Mouse (Mus musculus) gastrocnemius, postnatal 4 days (tissue): ENCODE measurements around the gene Gm20388. TPM values are rescaled to one million over a fixed set of nuclear protein-coding genes. Genes with fewer than 3 reads are reported as not detected.

ENCODE experiments used
- DNase-seq, 2 experiments: peaks; one replicate each; pipeline ENCODE4 v3.0.0; 2021 to 2022; ENCODE audit warnings: low spot score in 2 of 2, mixed read lengths in 2 of 2
- total RNA-seq, 2 experiments: library from RNA; stranded (reverse); gene quantifications; 2 replicates each; pipeline ENCODE4 v1.2.3; 2021

Gene Gm20388
- total RNA-seq, 2 experiments from 2014 or later, result 12.8 to 22.8 TPM

DNA sequence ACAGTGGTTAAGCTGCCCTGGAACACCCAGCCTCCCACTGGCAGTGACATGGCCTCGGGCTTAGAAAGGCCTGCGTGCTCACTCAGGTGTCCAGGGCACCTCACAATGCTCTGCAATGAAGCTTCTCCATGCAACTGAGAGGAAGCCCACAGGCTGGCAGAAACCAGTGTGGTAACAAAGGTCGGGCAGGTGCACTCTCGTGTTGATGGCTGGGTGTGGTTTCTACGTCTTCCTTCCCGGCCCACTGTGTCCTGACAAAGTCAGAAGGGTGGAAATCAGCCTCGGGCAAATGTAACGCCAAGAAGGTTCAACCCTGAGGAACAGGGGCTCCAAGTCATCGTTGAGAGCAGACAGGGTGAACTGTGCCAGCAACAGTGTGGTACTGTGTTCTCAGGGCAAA lies 1084.8 kb downstream of the Gm20388 start:
- DNase-seq, result no peak

DNA sequence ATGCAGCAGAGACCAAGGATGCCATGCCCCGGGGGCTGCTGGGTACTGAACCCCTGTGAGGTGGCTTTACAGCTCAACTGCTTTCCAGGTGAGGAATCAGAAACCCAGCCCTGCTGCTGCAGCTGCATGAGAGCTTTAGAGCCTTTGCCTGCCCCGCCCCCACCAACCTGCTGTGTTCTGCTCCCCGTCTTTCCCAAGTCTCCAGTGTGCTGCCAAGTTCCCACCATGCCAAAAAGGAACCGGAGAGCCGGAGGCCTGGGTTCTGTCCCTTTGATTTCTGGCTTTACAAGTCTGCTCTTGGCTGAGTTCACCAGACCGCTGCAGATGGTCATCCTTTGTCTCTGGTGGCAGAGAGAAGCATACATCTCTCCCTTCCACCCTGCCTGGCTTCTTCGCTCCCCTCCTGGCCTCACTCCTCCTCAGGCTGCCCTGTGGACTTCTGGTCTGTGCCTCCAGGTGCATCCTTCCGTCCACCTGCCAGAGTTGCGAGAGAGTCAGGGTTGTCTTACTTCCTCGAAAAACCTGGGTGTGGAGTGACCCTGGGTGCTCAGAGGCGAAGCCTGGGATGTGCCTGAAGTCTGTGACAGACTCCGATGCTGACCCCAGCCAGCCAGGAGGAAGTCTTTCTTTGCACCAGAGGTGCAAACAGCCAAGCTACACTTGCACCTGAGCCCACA lies 1086.4 kb downstream of the Gm20388 start:
- DNase-seq, result no peak

DNA sequence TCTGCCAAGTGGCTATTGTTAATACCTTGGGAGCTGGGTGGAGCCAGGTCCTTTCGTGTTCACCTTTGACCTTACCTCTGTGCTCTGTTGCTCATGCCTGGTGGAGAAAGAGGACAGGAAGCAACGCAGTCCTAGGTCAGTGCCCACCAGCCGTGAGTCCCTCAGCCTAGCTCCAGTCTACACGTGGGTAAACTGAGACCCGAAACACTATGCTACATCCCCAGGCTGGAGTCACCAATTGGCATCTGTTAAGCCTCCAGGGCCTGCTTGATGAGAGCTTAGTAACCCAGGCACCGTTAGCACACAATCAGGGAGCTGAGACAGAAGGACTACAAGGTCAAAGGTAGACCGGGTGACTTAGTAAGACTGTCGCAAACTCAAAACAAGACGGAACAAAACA lies 1087.3 kb downstream of the Gm20388 start:
- DNase-seq, result no peak

DNA sequence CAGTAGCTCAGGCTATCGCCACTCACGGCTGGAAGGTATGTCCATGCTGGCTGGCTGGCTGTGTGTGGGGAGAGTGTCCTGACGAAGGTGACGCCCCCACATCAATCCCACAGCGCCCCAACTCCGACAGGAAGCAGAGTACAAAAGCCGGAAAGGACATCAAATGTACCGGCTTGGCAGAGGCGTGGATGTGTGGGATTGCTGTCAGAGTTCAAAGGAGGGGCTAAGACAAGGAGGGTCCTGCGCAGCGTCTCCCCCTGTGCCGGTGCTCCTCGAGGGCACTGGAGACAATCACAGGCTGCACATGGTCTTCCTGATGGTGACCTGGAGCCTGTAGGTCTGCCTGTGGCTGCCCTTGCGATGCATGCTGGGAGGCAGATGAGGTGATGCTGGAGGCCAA lies 1088.3 kb downstream of the Gm20388 start:
- no peak for DNase-seq

DNA sequence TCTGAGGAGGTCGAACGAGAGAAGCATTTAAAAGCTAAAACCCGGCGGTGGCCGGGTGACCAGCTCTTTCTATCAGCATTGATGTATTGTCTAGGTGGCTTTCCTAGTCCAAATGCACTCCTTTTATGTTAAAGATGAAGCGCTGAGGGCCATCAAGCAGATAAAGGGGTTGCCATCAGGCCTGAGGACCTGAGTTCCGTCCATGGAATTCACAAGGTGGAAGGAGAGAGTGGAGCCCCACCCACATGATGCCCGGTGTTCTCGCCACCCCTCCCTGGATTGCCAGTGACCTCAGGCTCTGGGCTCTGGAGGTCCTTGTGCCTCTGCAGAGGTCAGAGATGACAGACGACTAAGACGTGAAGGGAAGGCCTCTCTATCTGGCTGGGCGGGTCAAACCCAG lies 1091.3 kb downstream of the Gm20388 start:
- no peak for DNase-seq

DNA sequence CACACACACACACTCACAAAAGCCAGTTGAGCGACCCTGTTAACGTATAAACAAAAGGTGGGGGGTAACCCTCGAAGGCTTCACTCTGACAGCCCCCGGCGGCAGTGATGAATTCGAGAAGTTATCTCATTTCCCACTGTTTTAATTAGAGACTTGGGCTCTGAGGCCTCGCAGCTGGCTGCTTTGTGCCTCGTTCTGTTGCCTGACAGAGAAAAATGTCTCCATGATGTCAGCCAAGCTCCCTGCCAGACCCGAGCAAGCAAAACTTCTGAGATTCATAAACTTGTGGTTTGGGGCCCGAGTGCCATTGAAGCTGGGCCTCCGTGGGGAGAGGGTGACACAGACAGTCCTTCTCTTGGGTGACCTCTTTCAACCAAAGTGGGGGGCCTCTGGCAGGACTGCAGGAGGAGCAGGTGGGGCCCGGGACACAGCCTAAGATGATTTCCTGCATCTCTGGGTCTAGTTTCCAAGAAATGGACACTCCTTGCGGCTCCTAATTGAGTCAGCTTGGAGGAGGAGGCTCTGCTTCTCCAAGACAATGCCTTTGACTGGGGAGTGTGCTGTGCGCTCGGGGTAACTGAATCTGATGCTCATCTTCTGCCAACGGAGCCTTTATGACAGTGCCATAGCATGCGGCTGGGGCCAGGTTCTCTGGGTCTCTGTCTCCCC lies 1092.4 kb downstream of the Gm20388 start:
- DNase-seq, result no peak

DNA sequence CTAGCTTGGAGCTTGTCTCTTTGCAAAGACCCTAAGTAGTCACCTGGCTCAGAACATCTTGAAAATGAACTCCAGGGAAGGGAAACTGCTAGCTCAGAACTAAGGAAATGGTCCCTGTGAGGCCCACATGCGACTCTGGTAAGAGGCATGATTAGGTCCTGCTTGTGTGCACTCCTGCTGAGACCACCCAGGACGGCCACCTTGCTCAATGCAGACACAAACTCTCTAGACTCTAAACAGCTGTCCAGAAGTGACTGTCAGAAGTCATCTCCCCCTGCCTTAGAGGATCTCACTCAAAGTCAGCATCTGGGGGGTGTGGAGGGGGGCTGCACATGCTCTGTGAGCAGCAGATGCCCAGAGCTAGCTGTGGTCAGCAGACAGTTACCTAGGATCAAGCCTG lies 1093.0 kb downstream of the Gm20388 start:
- DNase-seq, result no peak

DNA sequence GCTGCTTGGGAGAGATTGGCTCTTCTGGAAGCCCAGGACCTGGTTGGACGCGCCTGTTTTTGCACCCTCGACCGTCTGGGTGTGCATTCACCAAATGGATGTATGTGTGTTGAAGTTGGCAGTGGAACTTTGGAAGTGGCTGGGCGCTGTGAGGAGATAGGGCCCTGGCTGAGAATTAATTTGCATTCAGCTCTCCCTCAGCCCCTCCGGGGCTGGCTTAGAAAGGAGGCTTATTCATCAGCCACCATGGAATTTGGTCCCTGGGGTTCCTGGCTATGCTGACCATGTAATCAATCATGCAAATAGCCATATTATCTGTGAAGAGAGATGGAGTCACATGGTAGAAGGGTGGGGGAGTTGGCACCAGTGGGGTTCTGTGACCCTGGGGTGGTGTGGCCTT lies 1102.7 kb downstream of the Gm20388 start:
- no peak for DNase-seq

DNA sequence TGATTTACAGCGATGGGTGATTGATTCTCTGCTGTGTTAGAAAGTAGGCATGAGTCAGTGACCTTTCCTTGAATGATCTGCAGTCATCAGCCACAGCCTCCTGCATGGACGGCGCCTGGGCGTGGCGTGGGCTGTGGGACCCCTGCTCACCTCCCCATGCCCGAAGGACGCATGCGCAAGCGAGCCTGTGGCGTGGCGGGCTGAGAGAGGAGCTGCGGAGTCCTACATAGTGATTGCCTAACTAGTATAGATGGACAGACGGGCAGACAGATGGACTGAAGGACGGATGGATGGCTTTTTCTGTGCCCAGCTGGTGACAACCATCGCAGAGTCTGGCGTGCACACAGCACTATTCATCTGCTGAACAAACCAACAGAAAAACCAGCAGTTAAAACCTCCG lies 1106.0 kb downstream of the Gm20388 start:
- no peak for DNase-seq

DNA sequence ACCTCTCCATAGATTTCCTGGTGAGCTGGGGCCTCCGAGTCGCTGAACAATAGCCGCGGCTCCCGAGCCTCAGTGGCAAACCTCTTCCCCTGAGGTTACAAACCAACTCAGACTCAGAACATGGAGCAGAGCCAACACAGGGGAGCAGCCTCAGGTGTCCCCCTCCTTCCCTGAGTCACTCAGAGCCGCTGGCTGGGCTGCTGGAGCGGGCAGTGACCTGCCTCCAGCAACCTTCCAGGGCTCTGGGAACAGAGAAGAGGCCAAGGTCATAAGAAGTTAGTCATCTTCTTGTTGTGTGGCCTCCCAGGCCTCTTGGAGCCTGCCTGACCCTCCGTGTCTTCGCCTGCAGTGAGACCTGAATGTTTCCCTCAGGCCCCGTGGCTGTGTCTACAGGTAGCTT lies 1107.6 kb downstream of the Gm20388 start:
- no peak for DNase-seq

DNA sequence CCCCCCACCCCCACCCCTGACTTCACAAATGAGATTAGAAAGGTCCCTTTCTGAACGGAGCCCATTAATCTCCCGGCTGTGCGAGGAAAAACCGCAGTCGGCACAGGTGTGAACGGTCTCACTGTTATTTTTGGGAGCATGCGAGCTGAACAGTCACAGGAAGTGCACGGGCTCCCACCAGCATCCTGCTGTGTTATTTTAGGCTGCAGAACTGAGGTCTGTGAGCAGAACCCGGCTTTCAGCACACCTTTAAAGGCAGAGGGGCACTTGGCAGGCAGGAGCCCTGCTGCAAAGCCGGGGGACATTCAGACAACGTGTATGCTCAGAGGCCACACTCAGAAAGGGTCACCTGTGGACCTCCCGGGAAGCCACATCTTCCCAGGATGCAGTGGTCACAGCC lies 1110.8 kb downstream of the Gm20388 start:
- no peak for DNase-seq

DNA sequence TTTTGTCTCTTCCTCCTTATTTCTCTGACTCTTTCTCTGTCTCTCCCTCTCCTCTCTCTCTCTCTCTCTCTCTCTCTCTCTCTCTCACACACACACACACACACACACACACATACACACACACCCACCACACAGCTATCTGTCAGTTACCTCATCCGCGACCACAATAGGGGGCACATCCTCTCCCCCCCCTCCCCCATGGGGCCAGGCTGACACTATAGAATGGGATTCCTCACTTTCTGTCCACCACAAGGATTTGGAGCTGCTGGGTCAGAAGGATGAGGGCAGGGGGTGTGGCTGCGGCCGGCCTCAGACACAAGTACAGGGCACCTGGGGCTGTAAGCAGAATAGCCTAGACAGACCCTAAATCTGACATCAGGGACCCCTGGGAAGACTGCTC lies 1112.4 kb downstream of the Gm20388 start:
- no peak for DNase-seq

DNA sequence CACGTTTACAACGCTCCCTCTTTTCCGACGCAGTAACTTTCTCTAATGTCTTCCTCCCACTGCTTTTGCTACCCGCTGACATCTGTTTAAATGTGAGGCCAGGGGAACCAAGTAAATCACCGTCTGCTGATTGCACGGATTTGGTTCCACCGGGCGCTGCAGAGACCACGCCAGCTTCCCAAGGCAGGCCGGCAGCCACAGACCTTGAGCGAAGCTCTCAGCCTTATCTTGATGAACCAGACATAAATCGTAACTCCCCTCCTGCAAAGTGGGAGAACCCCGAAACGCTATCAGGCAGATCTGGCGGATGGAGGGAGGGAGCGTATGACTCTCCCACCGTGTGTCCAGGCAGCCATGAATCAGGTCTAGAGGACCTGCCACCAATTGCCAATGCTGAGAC lies 1113.1 kb downstream of the Gm20388 start:
- DNase-seq, result no peak

DNA sequence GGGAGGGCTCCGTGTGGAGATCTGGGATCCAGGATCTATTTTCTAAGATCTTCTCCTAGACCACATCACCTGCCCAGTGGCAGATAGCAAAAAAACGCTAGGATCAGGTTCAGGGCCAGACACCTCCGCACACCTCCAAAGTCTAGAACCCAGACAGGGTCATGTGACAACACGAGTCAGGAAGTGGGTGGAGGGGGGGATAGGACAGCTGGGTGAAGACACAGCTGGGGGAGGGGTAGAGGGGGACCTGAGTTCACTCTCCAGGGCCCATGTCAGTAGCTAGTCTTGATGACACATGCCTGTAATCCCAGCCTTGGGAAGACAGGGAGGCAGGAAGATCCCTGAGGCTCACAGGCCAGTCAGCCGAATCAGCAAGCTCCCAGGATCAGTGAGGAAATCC lies 1114.8 kb downstream of the Gm20388 start:
- no peak for DNase-seq

DNA sequence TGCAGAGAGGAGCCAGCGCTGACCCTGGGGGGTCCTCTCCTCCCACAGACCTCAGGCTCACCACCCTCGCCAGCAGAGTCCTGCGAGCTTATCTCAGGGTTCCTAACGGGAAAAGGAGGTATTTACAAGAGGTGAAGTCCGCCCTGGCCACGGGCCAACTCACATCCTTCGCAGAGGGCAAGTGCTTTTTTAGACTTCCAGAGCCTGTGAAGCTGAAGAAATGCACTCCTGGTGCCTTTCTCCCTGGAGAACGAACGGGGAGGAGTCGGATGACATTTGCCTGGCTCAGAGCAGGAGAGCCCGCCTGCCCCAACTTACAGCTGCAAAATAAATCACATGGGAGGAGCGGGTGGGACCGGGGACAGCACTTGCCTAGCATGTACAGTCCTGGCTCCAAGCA lies 1117.1 kb downstream of the Gm20388 start:
- DNase-seq, result peak in 1 of 2 experiments; percentile 37

DNA sequence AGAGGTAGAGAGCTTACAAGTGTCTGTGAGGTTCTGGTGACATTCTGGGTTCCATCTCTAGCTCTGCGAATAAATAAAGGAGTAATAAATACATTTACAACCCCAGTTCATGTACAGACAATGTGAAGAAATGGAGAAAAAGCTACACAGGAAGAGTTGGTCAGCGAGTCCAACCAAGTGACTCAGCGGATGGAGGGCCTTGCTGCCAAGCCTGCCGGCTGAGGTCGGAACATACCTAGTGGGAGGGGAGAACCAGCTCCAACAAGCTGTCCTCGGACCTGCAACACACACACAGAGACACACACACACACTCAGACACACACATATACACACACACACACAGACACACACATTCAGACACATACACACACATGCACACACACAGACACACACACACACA lies 1118.4 kb downstream of the Gm20388 start:
- DNase-seq, result no peak

DNA sequence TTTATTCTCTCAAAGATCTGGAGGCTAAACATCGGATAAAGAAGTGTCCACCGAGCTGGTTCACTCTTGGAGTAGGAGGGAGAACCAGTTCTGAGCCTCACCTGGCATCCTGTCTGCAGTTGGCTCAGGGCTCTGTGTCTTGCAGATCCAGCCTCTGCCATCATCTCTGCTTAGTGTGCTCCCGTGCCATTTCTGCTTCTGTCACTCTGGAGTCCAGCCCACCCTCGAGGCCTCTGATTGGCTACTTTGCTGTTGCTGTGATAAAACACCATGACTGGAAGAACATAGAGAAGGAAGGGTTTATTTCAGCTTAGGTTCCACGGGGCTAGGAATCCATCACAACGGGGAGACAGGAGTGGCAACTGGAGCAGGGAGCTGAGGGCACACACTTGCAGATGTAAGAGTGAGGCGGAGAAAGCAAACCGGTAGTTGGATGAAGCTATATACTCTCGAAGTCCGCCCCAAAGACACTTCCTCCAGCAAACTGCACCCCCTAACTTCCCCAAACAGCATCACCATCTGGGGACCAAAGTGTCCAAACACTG lies 1119.9 kb downstream of the Gm20388 start:
- no peak for DNase-seq

DNA sequence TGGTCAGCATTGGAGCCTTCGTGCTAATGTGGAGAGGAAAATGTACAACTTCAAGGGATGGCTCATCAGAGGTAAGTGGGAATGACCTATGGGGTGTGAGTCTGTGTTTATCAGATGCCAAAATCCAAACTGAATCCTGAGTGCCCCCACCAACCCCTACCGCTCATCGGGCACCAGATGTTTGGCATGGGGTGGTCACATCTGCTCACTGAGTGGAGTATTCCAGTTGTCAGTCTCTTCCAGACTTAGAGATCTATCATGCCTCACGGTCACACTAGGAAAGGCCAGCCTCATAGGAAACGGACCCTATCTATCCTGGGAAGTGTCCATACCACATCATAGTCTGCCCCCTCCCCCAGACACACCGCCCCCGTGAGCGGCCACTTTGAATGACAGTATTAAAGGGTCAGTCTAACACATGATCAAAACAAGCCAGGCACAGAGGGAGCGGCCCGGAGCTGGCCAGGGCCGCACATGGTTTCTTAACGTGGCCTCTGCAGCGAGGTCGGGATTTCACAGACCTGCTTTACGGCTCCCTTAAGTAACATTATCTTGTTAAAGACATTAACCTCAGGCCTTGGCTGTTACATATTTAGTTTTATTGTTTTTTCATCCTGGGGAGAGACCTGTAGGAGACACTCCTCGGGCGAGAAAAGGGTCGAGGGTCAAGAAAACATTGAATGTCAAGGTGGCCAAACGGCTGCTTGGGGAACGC lies 1122.8 kb downstream of the Gm20388 start:
- no peak for DNase-seq

DNA sequence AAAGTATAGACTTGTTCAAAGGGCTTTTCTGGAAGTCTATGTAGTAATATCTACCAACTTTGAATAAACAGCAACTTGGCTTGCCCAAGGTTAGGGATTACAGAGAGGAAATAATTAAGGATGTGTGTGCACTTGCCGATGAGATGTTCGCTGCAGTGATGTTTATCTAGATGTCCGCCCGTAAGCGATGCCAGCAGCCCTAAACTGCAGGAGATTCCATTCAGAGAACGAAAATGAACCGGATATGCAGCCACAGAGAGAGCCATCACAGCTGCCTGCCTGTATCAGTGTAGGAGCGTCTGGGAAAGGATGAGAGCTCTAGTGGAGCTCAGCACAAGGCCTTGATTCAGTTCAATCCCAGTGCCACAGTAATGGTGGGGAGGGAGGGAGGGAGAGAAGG lies 1125.0 kb downstream of the Gm20388 start:
- DNase-seq, result no peak

DNA sequence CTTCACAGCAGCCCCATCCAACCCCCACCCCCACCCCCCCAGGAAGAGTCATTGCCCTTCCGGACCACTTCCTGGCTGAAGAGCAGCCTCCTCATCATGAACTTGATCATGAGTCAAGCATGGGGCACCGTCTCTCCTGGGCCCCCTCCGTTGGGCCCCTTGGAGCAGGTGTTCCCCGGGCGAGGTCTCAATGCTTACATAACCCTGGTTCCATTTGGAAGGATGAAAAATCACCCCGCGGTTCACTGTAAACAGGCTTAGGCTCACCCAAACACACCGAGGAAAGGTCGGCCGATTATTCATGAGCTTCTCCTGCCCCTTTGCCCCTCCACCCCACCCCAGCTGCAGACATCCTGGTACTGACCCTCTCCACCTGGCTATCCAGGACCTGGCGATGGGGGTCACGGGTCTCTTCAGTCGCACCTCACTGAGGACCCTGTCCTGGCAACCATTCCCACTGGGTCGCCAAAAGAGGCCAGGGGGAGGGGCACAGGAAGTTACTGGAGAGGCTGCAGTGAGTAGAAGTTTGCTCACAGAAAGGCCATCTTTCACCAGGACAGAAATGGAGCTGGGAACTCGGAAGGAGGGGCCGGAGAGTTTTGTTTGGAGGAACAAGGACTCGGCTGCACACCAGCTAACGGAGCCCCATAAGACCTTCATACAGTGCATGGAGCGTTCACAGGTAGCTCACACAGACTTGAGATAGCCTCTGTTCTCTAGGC lies 1133.2 kb downstream of the Gm20388 start:
- no peak for DNase-seq

DNA sequence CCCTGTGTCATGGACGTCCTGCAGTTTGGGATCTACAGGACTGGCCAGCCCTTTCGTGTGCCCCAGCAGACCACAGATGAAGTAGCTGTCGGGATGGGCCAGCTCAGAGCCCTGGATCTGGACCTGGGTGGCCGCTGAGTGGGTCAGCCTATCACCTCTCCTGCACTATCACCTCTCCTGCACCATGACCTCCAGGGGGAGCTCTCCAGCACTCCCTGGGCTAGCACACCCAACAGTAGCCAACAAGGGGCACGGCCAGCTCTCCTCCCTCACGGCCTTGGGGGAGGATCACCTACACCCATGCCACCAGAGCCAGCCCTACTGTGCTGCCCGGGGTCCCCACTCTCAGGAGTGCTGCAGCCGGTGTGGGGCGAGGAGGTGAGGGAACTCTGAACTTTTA lies 1136.8 kb downstream of the Gm20388 start:
- no peak for DNase-seq

DNA sequence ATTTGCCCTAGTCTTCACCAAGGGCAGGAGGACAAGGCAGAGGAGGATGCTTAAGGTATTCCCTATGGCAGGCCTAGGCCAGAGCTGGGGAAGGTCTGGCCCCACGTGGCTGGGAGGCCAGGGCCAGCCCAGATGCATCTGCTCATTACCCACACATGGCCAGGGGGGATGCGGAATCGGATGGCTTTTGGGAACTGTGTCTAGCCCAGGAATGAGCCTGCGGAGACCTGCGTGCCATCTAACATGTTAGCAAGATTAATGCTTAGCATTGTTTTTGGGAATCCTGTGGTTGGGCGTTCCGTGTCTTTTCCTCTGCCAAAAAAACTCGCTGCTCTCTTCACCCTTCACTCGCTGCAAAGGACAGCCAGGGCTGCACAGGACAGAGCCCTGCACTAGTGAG lies 1147.4 kb downstream of the Gm20388 start:
- DNase-seq, result no peak
